In the genomic region with DNA sequence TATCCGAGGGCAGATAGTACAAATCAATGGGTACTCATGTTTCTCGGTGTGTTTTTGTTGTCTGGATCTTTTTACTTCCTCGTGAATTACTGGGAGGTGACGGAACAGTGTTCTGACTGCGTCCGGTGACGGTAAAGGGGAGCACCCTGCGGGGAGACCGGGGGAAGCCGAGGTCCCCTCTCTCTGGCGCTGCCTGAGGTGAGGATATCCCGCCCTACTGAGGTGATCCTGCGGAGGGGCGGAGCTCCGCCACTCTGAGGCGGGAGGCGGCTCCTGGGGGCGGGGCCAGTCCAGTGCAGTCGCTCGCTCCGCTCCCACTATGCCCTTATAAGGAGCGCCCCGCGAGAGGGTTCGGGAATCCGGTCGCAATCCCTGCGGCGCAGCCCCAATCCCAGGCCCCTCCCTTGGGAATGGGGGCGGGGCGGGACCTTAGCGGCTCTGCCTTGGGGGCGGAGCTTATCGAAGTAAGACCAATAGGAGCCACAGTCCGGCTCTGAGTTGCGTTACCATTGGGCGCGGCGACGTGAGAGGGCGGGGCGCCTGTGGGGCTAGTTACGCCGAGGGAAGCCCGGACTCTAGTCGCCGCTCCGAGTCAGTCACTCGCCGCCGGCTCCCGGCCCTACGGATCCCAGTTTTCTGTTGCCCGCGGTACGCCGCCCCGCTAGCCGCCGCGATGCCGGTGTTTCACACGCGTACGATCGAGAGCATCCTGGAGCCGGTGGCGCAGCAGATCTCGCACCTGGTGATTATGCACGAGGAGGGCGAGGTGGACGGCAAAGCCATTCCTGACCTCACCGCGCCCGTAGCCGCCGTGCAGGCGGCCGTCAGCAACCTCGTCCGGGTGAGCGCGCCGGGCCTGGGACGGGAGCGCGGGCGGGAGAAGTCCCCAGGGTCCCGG, we compare ENCODE assay signal across 7 mouse cellular contexts. TPM values are rescaled to one million over a fixed set of nuclear protein-coding genes. Genes with fewer than 3 reads are reported as not detected.
DNase-seq lines count a peak whose midpoint lies in the region; ATAC-seq lines count a peak whose summit lies in the region.

A gene (plus strand): TSS at position 551 of the 898 bp plus-strand sequence.

- peak; percentile 100 for DNase-seq in adrenal gland, adult 8-10 months
- peak; percentile 99 for DNase-seq in embryo, embryonic 9.5 days (ENCODE audit: extremely low spot score)
- DNase-seq in gastrocnemius, postnatal 4 days (ENCODE audit: low spot score in 2 of 2): peak; percentile 99
- peak; percentile 98 for DNase-seq in left cerebral cortex, postnatal 36 days (ENCODE audit: low spot score in 2 of 2)
- DNase-seq in midbrain, embryonic 11.5 days (ENCODE audit: low spot score, missing footprints): peak; percentile 100
- peak; percentile 99 for DNase-seq in skeletal muscle tissue, adult 2 months (ENCODE audit: low read depth, low spot score)

- H3K4me1 ChIP-seq in intestine, embryonic 16.5 days (ENCODE audit: control insufficient read depth, insufficient read depth, low read length): peaks cover 16% of the 10 kb centered on the region
- H3K4me1 ChIP-seq in midbrain, embryonic 11.5 days (ENCODE audit: control insufficient read depth, insufficient read depth, low read length): peaks cover 8% of the 10 kb centered on the region

- no peaks in the 10 kb centered on the region for H3K36me3 ChIP-seq in intestine, embryonic 16.5 days (ENCODE audit: control insufficient read depth, insufficient read depth, low read length)
- H3K36me3 ChIP-seq in midbrain, embryonic 11.5 days (ENCODE audit: control insufficient read depth, insufficient read depth, low read length): no peaks in the 10 kb centered on the region

- peak within 1 kb of the TSS; percentile 85 for H3K4me2 ChIP-seq in intestine, embryonic 16.5 days (ENCODE audit: low read depth, low read length)
- H3K4me2 ChIP-seq in midbrain, embryonic 11.5 days: peak within 1 kb of the TSS; percentile 48

- under 1% methylated on average over 84 of the region's 89 CpGs for WGBS in intestine, embryonic 16.5 days
- under 1% methylated on average over 87 of the region's 89 CpGs for WGBS in midbrain, embryonic 11.5 days

- ATAC-seq in intestine, embryonic 16.5 days: peak; percentile 99
- peak; percentile 99 for ATAC-seq in midbrain, embryonic 11.5 days (ENCODE audit: low FRiP score)

- H3K9ac ChIP-seq in intestine, embryonic 16.5 days (ENCODE audit: low read depth, low read length): peak within 1 kb of the TSS; percentile 96
- peak within 1 kb of the TSS; percentile 72 for H3K9ac ChIP-seq in midbrain, embryonic 11.5 days (ENCODE audit: low read length)

- peak within 1 kb of the TSS; percentile 94 for H3K4me3 ChIP-seq in intestine, embryonic 16.5 days (ENCODE audit: low read length)
- peak within 1 kb of the TSS; percentile 71 for H3K4me3 ChIP-seq in midbrain, embryonic 11.5 days (ENCODE audit: low read depth, low read length)

- H3K27ac ChIP-seq in intestine, embryonic 16.5 days (ENCODE audit: low read length): peak within 1 kb of the TSS; percentile 96
- H3K27ac ChIP-seq in midbrain, embryonic 11.5 days (ENCODE audit: low read depth, low read length): peak within 1 kb of the TSS; percentile 50; the same call in 1 of the 2 replicates

- H3K27me3 ChIP-seq in intestine, embryonic 16.5 days (replicated peaks; ENCODE audit: control insufficient read depth, insufficient read depth, low read length): no peaks in the 10 kb centered on the region
- H3K27me3 ChIP-seq in midbrain, embryonic 11.5 days (ENCODE audit: control insufficient read depth, insufficient read depth, low read length): no peaks in the 10 kb centered on the region

- H3K9me3 ChIP-seq in intestine, embryonic 16.5 days (ENCODE audit: control insufficient read depth, low read length): no peaks in the 10 kb centered on the region
- no peaks in the 10 kb centered on the region for H3K9me3 ChIP-seq in midbrain, embryonic 11.5 days (ENCODE audit: control insufficient read depth, low read length)

- intact Hi-C loops in left cerebral cortex, postnatal 36 days (cut with DNase I): no loop called here

RNA-seq across cellular contexts. Expression of the gene that starts here (rescaled TPM):
- 100 to 1,000 TPM in 2 of 4 experiments, 10 to 100 TPM in 2; 78.2 to 176 (median 131) TPM for total RNA-seq in adrenal gland, adult 8-10 months (2022)
- 100 to 1,000 TPM; 132 to 140 TPM for total RNA-seq in gastrocnemius, postnatal 4 days (2021)
- polyA plus RNA-seq in intestine, embryonic 16.5 days (2015; fragmentation: Nextera tagmentation; extraction: Ambion mirVana): 51.5 and 56.0 TPM in 2 replicates
- total RNA-seq in left cerebral cortex, postnatal 36 days (2021): 10 to 100 TPM; 20.5 to 26.3 TPM
- polyA plus RNA-seq in midbrain, embryonic 11.5 days (2014; fragmentation: Nextera tagmentation; extraction: Ambion mirVana): 27.0 and 29.4 TPM in 2 replicates

Comparison
In these comparisons a context has a peak if more than half of its experiments do, and no peak if none do; other contexts are left out.
1. Peak in every context shown above with its lines: DNase-seq, ATAC-seq, H3K4me3 ChIP-seq and H3K27ac ChIP-seq.